Mouse (Mus musculus): ENCODE data around the gene Stxbp1.

- TF ChIP-seq CTCF (IDR thresholded peaks at IDR 0.05; ENCODE audit: control insufficient read depth, insufficient read depth, low read length) (no peak), POLR2A (IDR thresholded peaks at IDR 0.05; ENCODE audit: borderline replicate concordance, control insufficient read depth, low read depth, low read length) (no peak)
Observed at GRCm38 (mm10) chr2:32828979-32829676, 17.9 kb downstream of the Stxbp1 start.
